Mouse (Mus musculus): ENCODE results near the gene Zwilch.

DNA sequence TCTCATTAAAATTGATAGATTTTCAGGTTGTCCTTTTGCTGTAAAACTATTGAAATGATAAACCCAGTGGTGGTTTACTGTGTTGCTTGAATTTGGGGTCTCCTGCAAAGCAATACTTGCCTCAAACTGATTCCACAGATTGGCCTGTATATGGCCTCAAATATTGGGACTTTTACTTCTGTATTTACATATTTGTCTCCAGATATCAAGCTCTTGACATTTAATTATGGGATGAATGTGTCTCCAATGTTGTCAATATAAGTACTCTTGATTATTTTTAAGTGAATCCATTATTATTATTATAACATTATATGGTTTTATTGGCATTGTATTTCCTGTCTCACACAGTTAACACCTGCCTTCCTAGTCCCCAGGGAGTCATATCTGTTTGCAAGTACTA, 1.4 kb upstream of the Zwilch start:
- TF ChIP-seq CTCF (IDR thresholded peaks at IDR 0.05; ENCODE audit: borderline replicate concordance, insufficient read depth, low read depth, low read length) (no peak), POLR2A (IDR thresholded peaks at IDR 0.05; ENCODE audit: borderline replicate concordance, insufficient read depth, low read length) (no peak)

Data from cerebellum, adult 2 months (tissue).